Mouse (Mus musculus) gastrocnemius, adult 18-20 months (tissue): ENCODE data around the gene Khdc4. TPM values are rescaled to one million over a fixed set of nuclear protein-coding genes. Genes with fewer than 3 reads are reported as not detected.
A peak's percentile ranks its signal among the peaks of the same experiment; 100 is the strongest.
"Not testable (repeated sequence)": the region's sequence is repeated elsewhere in the genome, so short reads cannot be mapped to it uniquely, and the experiment has no call there.

Experiments
- DNase-seq: peaks from one replicate; pipeline ENCODE4 v3.0.0; 2021; ENCODE audit warnings: low spot score
- total RNA-seq, 2 experiments: library from RNA; stranded (reverse); gene quantifications; 2 replicates each; pipeline ENCODE4 v1.2.3; 2021

Gene Khdc4
- total RNA-seq, 2 experiments from 2014 or later = 18.7 to 23.4 TPM

- no peak for DNase-seq
Observed at GRCm38 (mm10) chr3:88654621-88655020, 31.0 kb upstream of the Khdc4 start.

GRCm38 (mm10) chr3:88655619-88656018, 30.0 kb upstream of the Khdc4 start:
- no peak for DNase-seq

- DNase-seq = no peak
Observed at GRCm38 (mm10) chr3:88658441-88659127, 27.0 kb upstream of the Khdc4 start.

- no peak for DNase-seq
Observed at GRCm38 (mm10) chr3:88659798-88660197, 25.8 kb upstream of the Khdc4 start.

GRCm38 (mm10) chr3:88664095-88664494, 21.5 kb upstream of the Khdc4 start:
- no peak for DNase-seq

GRCm38 (mm10) chr3:88677399-88677798, 8.2 kb upstream of the Khdc4 start:
- peak; percentile 87 for DNase-seq

GRCm38 (mm10) chr3:88683814-88684213, 1.8 kb upstream of the Khdc4 start:
- DNase-seq = no peak

- no peak for DNase-seq
Observed at GRCm38 (mm10) chr3:88684236-88684979, 1.2 kb upstream of the Khdc4 start.

GRCm38 (mm10) chr3:88685958-88686451, 402 bp downstream of the Khdc4 start:
- no peak for DNase-seq

- no peak for DNase-seq
Observed at GRCm38 (mm10) chr3:88686734-88687611, 1.4 kb downstream of the Khdc4 start.

- no peak for DNase-seq
Observed at GRCm38 (mm10) chr3:88689079-88689478, 3.5 kb downstream of the Khdc4 start.

GRCm38 (mm10) chr3:88695545-88695944, 9.9 kb downstream of the Khdc4 start:
- DNase-seq = no peak

GRCm38 (mm10) chr3:88698051-88698450, 12.4 kb downstream of the Khdc4 start:
- no peak for DNase-seq

GRCm38 (mm10) chr3:88698834-88699233, 13.2 kb downstream of the Khdc4 start:
- no peak for DNase-seq

- DNase-seq = no peak
Observed at GRCm38 (mm10) chr3:88700247-88700646, 14.6 kb downstream of the Khdc4 start.

- DNase-seq = no peak
Observed at GRCm38 (mm10) chr3:88701222-88701621, 15.6 kb downstream of the Khdc4 start.

GRCm38 (mm10) chr3:88713709-88714108, 28.1 kb downstream of the Khdc4 start:
- DNase-seq = no peak

- DNase-seq = no peak
Observed at GRCm38 (mm10) chr3:88714725-88715124, 29.1 kb downstream of the Khdc4 start.

- not testable (repeated sequence) for DNase-seq
Observed at GRCm38 (mm10) chr3:88715716-88716115, 30.1 kb downstream of the Khdc4 start.

GRCm38 (mm10) chr3:88716399-88717197, 31.0 kb downstream of the Khdc4 start, which contains the start of gene Rit1:
Gene Rit1 (plus strand): TSS chr3:88716838.
- peak; percentile 82 for DNase-seq
